Mouse (Mus musculus): Measurements from ENCODE around the gene Mdp1. TPM values are rescaled to one million over a fixed set of nuclear protein-coding genes. Genes with fewer than 3 reads are reported as not detected.
A peak's percentile ranks its signal among the peaks of the same experiment; 100 is the strongest.

Mdp1 gene
- 34.7 and 45.8 TPM in 2 replicates for polyA plus RNA-seq (2012; rRNA removed)

- Histone ChIP-seq H3K4me1 (replicated peaks; ENCODE audit: control insufficient read depth, insufficient read depth, low read length) (peaks cover 6% of the 10 kb centered on the region; the same call in 1 of the 2 replicates), H3K4me3 (ENCODE audit: control insufficient read depth, insufficient read depth, low read length) (peak within 1 kb of the TSS; percentile 97), H3K36me3 (ENCODE audit: control insufficient read depth, insufficient read depth, low read length) (peaks cover 19% of the 10 kb centered on the region), H3K27ac (ENCODE audit: control insufficient read depth, insufficient read depth, low read length) (peak within 1 kb of the TSS; percentile 53), H3K27me3 (ENCODE audit: control insufficient read depth, insufficient read depth, low read length) (no peaks in the 10 kb centered on the region)
- peak; percentile 73 for DNase-seq
- WGBS, result under 1% methylated on average over 39 of the region's 39 CpGs
- TF ChIP-seq CTCF (IDR thresholded peaks at IDR 0.05; ENCODE audit: borderline replicate concordance, control insufficient read depth, extremely low read depth, insufficient read depth, low read length, poor library complexity) (peak; percentile 68; the same call in 1 of the 2 replicates), POLR2A (IDR thresholded peaks at IDR 0.05; ENCODE audit: control insufficient read depth, extremely low read depth, insufficient read depth, low read length, poor library complexity) (peak; percentile 40; the same call in 1 of the 2 replicates)
Observed at GRCm38 (mm10) chr14:55659960-55660573, at the start of gene Mdp1. Mdp1 (minus strand) TSS chr14:55660508.

GRCm38 (mm10) chr14:55709509-55709908 is 49.2 kb upstream of the Mdp1 start:
- H3K4me3 ChIP-seq (ENCODE audit: control insufficient read depth, insufficient read depth, low read length), result no peak overlapping the region
- TF ChIP-seq POLR2A (IDR thresholded peaks at IDR 0.05; ENCODE audit: control insufficient read depth, extremely low read depth, insufficient read depth, low read length, poor library complexity) (no peak), CTCF (IDR thresholded peaks at IDR 0.05; ENCODE audit: borderline replicate concordance, control insufficient read depth, extremely low read depth, insufficient read depth, low read length, poor library complexity) (no peak)
- no peak overlapping the region for H3K27ac ChIP-seq (ENCODE audit: control insufficient read depth, insufficient read depth, low read length)
- H3K4me1 ChIP-seq (replicated peaks; ENCODE audit: control insufficient read depth, insufficient read depth, low read length), result 0 out of 2 replicates have a peak, but pooled peaks cover 5% of the 10 kb centered on the region
- H3K27me3 ChIP-seq (ENCODE audit: control insufficient read depth, insufficient read depth, low read length), result no peaks in the 10 kb centered on the region
- H3K36me3 ChIP-seq (ENCODE audit: control insufficient read depth, insufficient read depth, low read length), result no peaks in the 10 kb centered on the region
- 95% methylated on average over 4 of the region's 4 CpGs for WGBS
- DNase-seq, result no peak

- Histone ChIP-seq H3K4me1 (replicated peaks; ENCODE audit: control insufficient read depth, insufficient read depth, low read length) (no peaks in the 10 kb centered on the region), H3K27ac (ENCODE audit: control insufficient read depth, insufficient read depth, low read length) (no peak overlapping the region), H3K4me3 (ENCODE audit: control insufficient read depth, insufficient read depth, low read length) (no peak overlapping the region), H3K27me3 (ENCODE audit: control insufficient read depth, insufficient read depth, low read length) (no peaks in the 10 kb centered on the region), H3K36me3 (ENCODE audit: control insufficient read depth, insufficient read depth, low read length) (no peaks in the 10 kb centered on the region)
- WGBS, result over 99% methylated on average over 5 of the region's 5 CpGs
- no peak for DNase-seq
- TF ChIP-seq POLR2A (IDR thresholded peaks at IDR 0.05; ENCODE audit: control insufficient read depth, extremely low read depth, insufficient read depth, low read length, poor library complexity), result no peak
- no peak for TF ChIP-seq CTCF (IDR thresholded peaks at IDR 0.05; ENCODE audit: borderline replicate concordance, control insufficient read depth, extremely low read depth, insufficient read depth, low read length, poor library complexity)
Observed at GRCm38 (mm10) chr14:55707397-55707796, 47.1 kb upstream of the Mdp1 start.

- H3K4me1 ChIP-seq (replicated peaks; ENCODE audit: control insufficient read depth, insufficient read depth, low read length), result no peaks in the 10 kb centered on the region
- TF ChIP-seq CTCF (IDR thresholded peaks at IDR 0.05; ENCODE audit: borderline replicate concordance, control insufficient read depth, extremely low read depth, insufficient read depth, low read length, poor library complexity), result no peak
- no peak for TF ChIP-seq POLR2A (IDR thresholded peaks at IDR 0.05; ENCODE audit: control insufficient read depth, extremely low read depth, insufficient read depth, low read length, poor library complexity)
- no peak for DNase-seq
- 92% methylated on average over 8 of the region's 8 CpGs for WGBS
- no peaks in the 10 kb centered on the region for H3K27me3 ChIP-seq (ENCODE audit: control insufficient read depth, insufficient read depth, low read length)
- no peak overlapping the region for H3K4me3 ChIP-seq (ENCODE audit: control insufficient read depth, insufficient read depth, low read length)
- H3K27ac ChIP-seq (ENCODE audit: control insufficient read depth, insufficient read depth, low read length), result no peak overlapping the region
- H3K36me3 ChIP-seq (ENCODE audit: control insufficient read depth, insufficient read depth, low read length), result no peaks in the 10 kb centered on the region
Observed at GRCm38 (mm10) chr14:55706051-55706600, 45.8 kb upstream of the Mdp1 start.

GRCm38 (mm10) chr14:55702761-55703160 is 42.5 kb upstream of the Mdp1 start:
- H3K36me3 ChIP-seq (ENCODE audit: control insufficient read depth, insufficient read depth, low read length), result no peaks in the 10 kb centered on the region
- no peak for TF ChIP-seq POLR2A (IDR thresholded peaks at IDR 0.05; ENCODE audit: control insufficient read depth, extremely low read depth, insufficient read depth, low read length, poor library complexity)
- TF ChIP-seq CTCF (IDR thresholded peaks at IDR 0.05; ENCODE audit: borderline replicate concordance, control insufficient read depth, extremely low read depth, insufficient read depth, low read length, poor library complexity), result no peak
- DNase-seq, result no peak
- 90% methylated on average over 6 of the region's 6 CpGs for WGBS
- H3K27ac ChIP-seq (ENCODE audit: control insufficient read depth, insufficient read depth, low read length), result no peak overlapping the region
- no peaks in the 10 kb centered on the region for H3K4me1 ChIP-seq (replicated peaks; ENCODE audit: control insufficient read depth, insufficient read depth, low read length)
- no peaks in the 10 kb centered on the region for H3K27me3 ChIP-seq (ENCODE audit: control insufficient read depth, insufficient read depth, low read length)
- H3K4me3 ChIP-seq (ENCODE audit: control insufficient read depth, insufficient read depth, low read length), result no peak overlapping the region

- TF ChIP-seq POLR2A (IDR thresholded peaks at IDR 0.05; ENCODE audit: control insufficient read depth, extremely low read depth, insufficient read depth, low read length, poor library complexity) (no peak), CTCF (IDR thresholded peaks at IDR 0.05; ENCODE audit: borderline replicate concordance, control insufficient read depth, extremely low read depth, insufficient read depth, low read length, poor library complexity) (no peak)
- Histone ChIP-seq H3K36me3 (ENCODE audit: control insufficient read depth, insufficient read depth, low read length) (no peaks in the 10 kb centered on the region), H3K4me1 (replicated peaks; ENCODE audit: control insufficient read depth, insufficient read depth, low read length) (no peaks in the 10 kb centered on the region), H3K4me3 (ENCODE audit: control insufficient read depth, insufficient read depth, low read length) (no peak overlapping the region), H3K27me3 (ENCODE audit: control insufficient read depth, insufficient read depth, low read length) (no peaks in the 10 kb centered on the region), H3K27ac (ENCODE audit: control insufficient read depth, insufficient read depth, low read length) (no peak overlapping the region)
- no peak for DNase-seq
- 88% methylated on average over 9 of the region's 9 CpGs for WGBS
Observed at GRCm38 (mm10) chr14:55701131-55701530, 40.8 kb upstream of the Mdp1 start.

Measured in thymus, adult 2 months (tissue).